Mouse (Mus musculus) stomach, embryonic 15.5 days (tissue): ENCODE measurements at regions not wholly inside any gene's neighbourhood (a gene's known extent, or its start where the extent isn't known, plus 50 kb on each side); places are given as distances from the start of the nearest gene placed in this dataset.

ENCODE experiments used
- ATAC-seq: fragments of 200-750 bp; cut with Nextera tagmentation; 2 replicates; pipeline ENCODE4 v1.8.0; 2017; ENCODE audit warnings: low read depth, moderate number of reproducible peaks, moderate TSS enrichment; ENCODE audit not compliant: insufficient read depth, low FRiP score
- H3K27ac ChIP-seq: fragments of 300-500 bp; sonication (generic); 2 replicates; pipeline ENCODE4 v1.5.1; 2015; ENCODE audit warnings: mild to moderate bottlenecking, inconsistent platforms
- H3K27me3 ChIP-seq: fragments of 300-500 bp; sonication (generic); replicated peaks from 2 replicates; pipeline ENCODE4 v1.6.1; 2015; ENCODE audit warnings: inconsistent platforms
- H3K36me3 ChIP-seq: fragments of 300-500 bp; sonication (generic); 2 replicates; pipeline ENCODE4 v1.6.1; 2015; ENCODE audit warnings: inconsistent platforms
- H3K4me1 ChIP-seq: fragments of 300-500 bp; sonication (generic); 2 replicates; pipeline ENCODE4 v1.6.1; 2015; ENCODE audit warnings: inconsistent platforms
- H3K4me2 ChIP-seq: fragments of 300-500 bp; sonication (generic); 2 replicates; pipeline ENCODE4 v1.6.1; 2015; ENCODE audit warnings: mild to moderate bottlenecking, inconsistent platforms
- H3K4me3 ChIP-seq: fragments of 300-500 bp; sonication (generic); replicated peaks from 2 replicates; pipeline ENCODE4 v1.5.1; 2015; ENCODE audit warnings: inconsistent platforms
- H3K9ac ChIP-seq: fragments of 300-500 bp; sonication (generic); 2 replicates; pipeline ENCODE4 v1.6.1; 2015; ENCODE audit warnings: inconsistent platforms
- H3K9me3 ChIP-seq: fragments of 300-500 bp; sonication (generic); 2 replicates; pipeline ENCODE4 v1.6.1; 2016; ENCODE audit warnings: inconsistent platforms
- WGBS: fragments of 180-500 bp; shearing (Covaris S2); methylation state at CpG from one replicate; pipeline ENCODE4 v1.1.7; 2015; 5-methylcytosine and 5-hydroxymethylcytosine counted together

- Histone ChIP-seq H3K9ac (no peak overlapping the region), H3K27ac (no peak overlapping the region), H3K4me3 (no peak overlapping the region), H3K4me1 (no peaks in the 10 kb centered on the region), H3K4me2 (no peak overlapping the region), H3K9me3 (no peaks in the 10 kb centered on the region), H3K27me3 (no peaks in the 10 kb centered on the region), H3K36me3 (no peaks in the 10 kb centered on the region)
- 65% methylated on average over 8 of the region's 8 CpGs for WGBS
- no peak for ATAC-seq
Observed at GRCm38 (mm10) chr9:27568372-27569053, 171.9 kb downstream of the Spata19 start.

GRCm38 (mm10) chr9:27569054-27569387 is 172.4 kb downstream of the Spata19 start:
- H3K36me3 ChIP-seq = no peaks in the 10 kb centered on the region
- ATAC-seq = no peak
- WGBS = 85% methylated on average over 7 of the region's 7 CpGs
- H3K9me3 ChIP-seq = no peaks in the 10 kb centered on the region
- H3K4me1 ChIP-seq = no peaks in the 10 kb centered on the region
- no peaks in the 10 kb centered on the region for H3K27me3 ChIP-seq
- no peak overlapping the region for H3K27ac ChIP-seq
- H3K4me3 ChIP-seq = no peak overlapping the region
- no peak overlapping the region for H3K4me2 ChIP-seq
- H3K9ac ChIP-seq = no peak overlapping the region

- H3K9me3 ChIP-seq = no peaks in the 10 kb centered on the region
- WGBS = 43% methylated on average over 7 of the region's 7 CpGs
- no peak for ATAC-seq
Observed at GRCm38 (mm10) chr9:27617096-27617839, 173.3 kb upstream of the Opcml start.

GRCm38 (mm10) chr9:27634901-27635300 is 155.7 kb upstream of the Opcml start:
- no peaks in the 10 kb centered on the region for H3K36me3 ChIP-seq
- no peaks in the 10 kb centered on the region for H3K27me3 ChIP-seq
- no peak overlapping the region for H3K4me2 ChIP-seq
- ATAC-seq = no peak
- WGBS = 70% methylated on average over 6 of the region's 6 CpGs
- no peaks in the 10 kb centered on the region for H3K4me1 ChIP-seq
- no peak overlapping the region for H3K27ac ChIP-seq
- no peak overlapping the region for H3K9ac ChIP-seq
- no peaks in the 10 kb centered on the region for H3K9me3 ChIP-seq
- H3K4me3 ChIP-seq = no peak overlapping the region

More at GRCm38 (mm10) chr9:27617096-27617839, 173.3 kb upstream of the Opcml start:
- Histone ChIP-seq H3K36me3 (no peaks in the 10 kb centered on the region), H3K9ac (no peak overlapping the region), H3K4me2 (no peak overlapping the region), H3K27me3 (no peaks in the 10 kb centered on the region), H3K4me1 (no peaks in the 10 kb centered on the region), H3K4me3 (no peak overlapping the region), H3K27ac (no peak overlapping the region)

GRCm38 (mm10) chr9:27640611-27641010 is 150.0 kb upstream of the Opcml start:
- H3K27ac ChIP-seq = no peak overlapping the region
- H3K4me2 ChIP-seq = no peak overlapping the region
- H3K9ac ChIP-seq = no peak overlapping the region
- H3K36me3 ChIP-seq = no peaks in the 10 kb centered on the region
- no peak overlapping the region for H3K4me3 ChIP-seq
- H3K4me1 ChIP-seq = no peaks in the 10 kb centered on the region
- H3K9me3 ChIP-seq = no peaks in the 10 kb centered on the region
- no peaks in the 10 kb centered on the region for H3K27me3 ChIP-seq
- no peak for ATAC-seq

GRCm38 (mm10) chr9:27643312-27643711 is 147.3 kb upstream of the Opcml start:
- Histone ChIP-seq H3K4me3 (no peak overlapping the region), H3K4me1 (no peaks in the 10 kb centered on the region), H3K27ac (no peak overlapping the region), H3K36me3 (no peaks in the 10 kb centered on the region), H3K9me3 (no peaks in the 10 kb centered on the region), H3K27me3 (no peaks in the 10 kb centered on the region), H3K4me2 (no peak overlapping the region), H3K9ac (no peak overlapping the region)
- ATAC-seq = no peak
- 28% methylated on average over 1 of the region's 1 CpGs for WGBS

GRCm38 (mm10) chr9:27643916-27644315 is 146.7 kb upstream of the Opcml start:
- Histone ChIP-seq H3K27ac (no peak overlapping the region), H3K9me3 (no peaks in the 10 kb centered on the region), H3K36me3 (no peaks in the 10 kb centered on the region), H3K4me1 (no peaks in the 10 kb centered on the region), H3K4me2 (no peak overlapping the region), H3K4me3 (no peak overlapping the region), H3K27me3 (no peaks in the 10 kb centered on the region), H3K9ac (no peak overlapping the region)
- no peak for ATAC-seq

GRCm38 (mm10) chr9:27645435-27645834 is 145.1 kb upstream of the Opcml start:
- Histone ChIP-seq H3K4me1 (no peaks in the 10 kb centered on the region), H3K27me3 (no peaks in the 10 kb centered on the region), H3K9ac (no peak overlapping the region), H3K4me3 (no peak overlapping the region), H3K27ac (no peak overlapping the region), H3K9me3 (no peaks in the 10 kb centered on the region), H3K4me2 (no peak overlapping the region), H3K36me3 (no peaks in the 10 kb centered on the region)
- 68% methylated on average over 5 of the region's 5 CpGs for WGBS
- no peak for ATAC-seq

- H3K27ac ChIP-seq = no peak overlapping the region
- no peak for ATAC-seq
- H3K4me2 ChIP-seq = no peak overlapping the region
- no peaks in the 10 kb centered on the region for H3K36me3 ChIP-seq
- H3K9ac ChIP-seq = no peak overlapping the region
- WGBS = 84% methylated on average over 8 of the region's 8 CpGs
- H3K4me1 ChIP-seq = no peaks in the 10 kb centered on the region
- no peak overlapping the region for H3K4me3 ChIP-seq
- H3K27me3 ChIP-seq = no peaks in the 10 kb centered on the region
- no peaks in the 10 kb centered on the region for H3K9me3 ChIP-seq
Observed at GRCm38 (mm10) chr9:27646100-27646499, 144.5 kb upstream of the Opcml start.

GRCm38 (mm10) chr9:27646956-27647355 is 143.6 kb upstream of the Opcml start:
- H3K36me3 ChIP-seq = no peaks in the 10 kb centered on the region
- no peak overlapping the region for H3K27ac ChIP-seq
- no peaks in the 10 kb centered on the region for H3K9me3 ChIP-seq
- no peak overlapping the region for H3K4me2 ChIP-seq
- no peak for ATAC-seq
- 58% methylated on average over 10 of the region's 10 CpGs for WGBS
- H3K4me1 ChIP-seq = no peaks in the 10 kb centered on the region
- no peak overlapping the region for H3K4me3 ChIP-seq
- no peak overlapping the region for H3K9ac ChIP-seq
- H3K27me3 ChIP-seq = no peaks in the 10 kb centered on the region

- no peaks in the 10 kb centered on the region; the same call in 1 of the 2 replicates for H3K4me1 ChIP-seq
- WGBS = 78% methylated on average over 1 of the region's 1 CpGs
- no peak for ATAC-seq
- H3K4me2 ChIP-seq = no peak overlapping the region
- H3K9me3 ChIP-seq = no peaks in the 10 kb centered on the region
- no peak overlapping the region for H3K4me3 ChIP-seq
- H3K27ac ChIP-seq = no peak overlapping the region
- no peaks in the 10 kb centered on the region for H3K27me3 ChIP-seq
- H3K36me3 ChIP-seq = no peaks in the 10 kb centered on the region
- H3K9ac ChIP-seq = no peak overlapping the region
Observed at GRCm38 (mm10) chr9:27658001-27658400, 132.6 kb upstream of the Opcml start.

- no peaks in the 10 kb centered on the region for H3K36me3 ChIP-seq
- no peak overlapping the region for H3K27ac ChIP-seq
- no peak overlapping the region for H3K4me2 ChIP-seq
- H3K9ac ChIP-seq = no peak overlapping the region
- no peak overlapping the region for H3K4me3 ChIP-seq
- H3K27me3 ChIP-seq = no peaks in the 10 kb centered on the region
- H3K4me1 ChIP-seq = no peaks in the 10 kb centered on the region; the same call in 1 of the 2 replicates
- H3K9me3 ChIP-seq = no peaks in the 10 kb centered on the region
- ATAC-seq = no peak
- 78% methylated on average over 1 of the region's 1 CpGs for WGBS
Observed at GRCm38 (mm10) chr9:27661431-27662300, 128.9 kb upstream of the Opcml start.
